Mouse (Mus musculus) cerebellum, adult 2 months (tissue): Measurements from ENCODE around the gene Ralb. TPM values are rescaled to one million over a fixed set of nuclear protein-coding genes. Genes with fewer than 3 reads are reported as not detected.

Experiments used
- DNase-seq, 2 experiments: peaks; one replicate each; pipeline ENCODE4 v3.0.0; 2021
- H3K27ac ChIP-seq: fragments of 200-500 bp; 2 replicates; pipeline ENCODE4 v1.5.1; 2012; ENCODE audit warnings: low read length, control low read depth, inconsistent platforms; ENCODE audit not compliant: insufficient read depth
- H3K27me3 ChIP-seq: fragments of 200-500 bp; 2 replicates; pipeline ENCODE4 v1.6.1; 2012; ENCODE audit warnings: inconsistent platforms, mild to moderate bottlenecking, low read length, moderate library complexity; ENCODE audit not compliant: control insufficient read depth, insufficient read depth
- H3K4me1 ChIP-seq: fragments of 200-500 bp; 2 replicates; pipeline ENCODE4 v1.6.1; 2011; ENCODE audit warnings: low read length; ENCODE audit not compliant: control insufficient read depth, insufficient read depth
- H3K4me3 ChIP-seq: fragments of 200-500 bp; replicated peaks from 2 replicates; pipeline ENCODE3; 2011; ENCODE audit warnings: mild to moderate bottlenecking, low read depth, low read length, control low read depth; ENCODE audit not compliant: insufficient read depth
- CTCF ChIP-seq: fragments of 200-500 bp; IDR thresholded peaks from 2 replicates; pipeline ENCODE4 v1.5.1; 2011; ENCODE audit warnings: low read depth, mild to moderate bottlenecking, control low read depth, low read length, moderate library complexity, borderline replicate concordance; ENCODE audit not compliant: insufficient read depth
- POLR2A ChIP-seq: fragments of 200-500 bp; IDR thresholded peaks from 2 replicates; pipeline ENCODE4 v1.6.1; 2011; ENCODE audit warnings: low read length, control low read depth, borderline replicate concordance; ENCODE audit not compliant: insufficient read depth
- WGBS: fragments of 180-500 bp; shearing (Covaris S2); methylation state at CpG from one replicate; pipeline ENCODE4 v1.1.7; 2018; 5-methylcytosine and 5-hydroxymethylcytosine counted together
- polyA plus RNA-seq: library from polyadenylated mRNA; depleted of rRNA; stranded (reverse); fragments of >200 nt; gene quantifications from 2 replicates; pipeline ENCODE4 v1.2.3, GENCODE M21; 2012

Gene Ralb
- polyA plus RNA-seq, 1 experiment, result 25.1 TPM

GRCm38 (mm10) chr1:119450651-119451345, 53.8 kb downstream of the Ralb start:
- H3K27ac ChIP-seq, result no peak overlapping the region
- no peak for TF ChIP-seq CTCF
- no peak for TF ChIP-seq POLR2A
- 72% methylated on average over 10 of the region's 10 CpGs for WGBS
- no peaks in the 10 kb centered on the region for H3K4me1 ChIP-seq
- H3K27me3 ChIP-seq, result no peaks in the 10 kb centered on the region
- DNase-seq, result no peak
- no peak overlapping the region for H3K4me3 ChIP-seq

- no peak for DNase-seq
- WGBS, result 68% methylated on average over 10 of the region's 10 CpGs
- no peak for TF ChIP-seq CTCF
- no peak for TF ChIP-seq POLR2A
- H3K4me1 ChIP-seq, result no peaks in the 10 kb centered on the region
- no peak overlapping the region for H3K27ac ChIP-seq
- no peak overlapping the region for H3K4me3 ChIP-seq
- H3K27me3 ChIP-seq, result no peaks in the 10 kb centered on the region
Observed at GRCm38 (mm10) chr1:119446753-119447283, 57.8 kb downstream of the Ralb start.

- DNase-seq, result no peak
- H3K27ac ChIP-seq, result no peak overlapping the region
- no peak overlapping the region for H3K4me3 ChIP-seq
- H3K27me3 ChIP-seq, result no peaks in the 10 kb centered on the region
- TF ChIP-seq POLR2A, result no peak
- H3K4me1 ChIP-seq, result no peaks in the 10 kb centered on the region
- 89% methylated on average over 21 of the region's 21 CpGs for WGBS
Observed at GRCm38 (mm10) chr1:119443591-119444350, 60.8 kb downstream of the Ralb start.

GRCm38 (mm10) chr1:119442901-119443300, 61.7 kb downstream of the Ralb start:
- H3K4me3 ChIP-seq, result no peak overlapping the region
- no peak for DNase-seq
- H3K27me3 ChIP-seq, result no peaks in the 10 kb centered on the region
- TF ChIP-seq CTCF, result no peak
- no peak for TF ChIP-seq POLR2A
- WGBS, result 95% methylated on average over 9 of the region's 9 CpGs
- H3K27ac ChIP-seq, result no peak overlapping the region
- no peaks in the 10 kb centered on the region for H3K4me1 ChIP-seq

GRCm38 (mm10) chr1:119438105-119438637, 66.4 kb downstream of the Ralb start:
- Histone ChIP-seq H3K27ac (no peak overlapping the region), H3K4me3 (no peak overlapping the region), H3K27me3 (no peaks in the 10 kb centered on the region), H3K4me1 (no peaks in the 10 kb centered on the region)
- TF ChIP-seq CTCF (no peak), POLR2A (no peak)
- no peak for DNase-seq
- 94% methylated on average over 9 of the region's 9 CpGs for WGBS

- 29% methylated on average over 6 of the region's 6 CpGs for WGBS
- Histone ChIP-seq H3K4me3 (no peak overlapping the region), H3K27ac (no peak overlapping the region), H3K4me1 (no peaks in the 10 kb centered on the region), H3K27me3 (no peaks in the 10 kb centered on the region)
- TF ChIP-seq CTCF (no peak), POLR2A (no peak)
- no peak for DNase-seq
Observed at GRCm38 (mm10) chr1:119437401-119437800, 67.2 kb downstream of the Ralb start.

- Histone ChIP-seq H3K4me1 (no peaks in the 10 kb centered on the region; the same call in 1 of the 2 replicates), H3K4me3 (no peak overlapping the region), H3K27me3 (peaks cover 7% of the 10 kb centered on the region; the same call in 1 of the 2 replicates), H3K27ac (no peak overlapping the region)
- no peak for DNase-seq
- 37% methylated on average over 6 of the region's 6 CpGs for whole genome bisulfite sequencing
- TF ChIP-seq POLR2A, result no peak
- TF ChIP-seq CTCF, result no peak
Observed at GRCm38 (mm10) chr1:119424141-119424860, 80.3 kb downstream of the Ralb start.
